Mouse (Mus musculus): ENCODE results near the gene Nr5a2.

The Nr5a2 gene

DNA sequence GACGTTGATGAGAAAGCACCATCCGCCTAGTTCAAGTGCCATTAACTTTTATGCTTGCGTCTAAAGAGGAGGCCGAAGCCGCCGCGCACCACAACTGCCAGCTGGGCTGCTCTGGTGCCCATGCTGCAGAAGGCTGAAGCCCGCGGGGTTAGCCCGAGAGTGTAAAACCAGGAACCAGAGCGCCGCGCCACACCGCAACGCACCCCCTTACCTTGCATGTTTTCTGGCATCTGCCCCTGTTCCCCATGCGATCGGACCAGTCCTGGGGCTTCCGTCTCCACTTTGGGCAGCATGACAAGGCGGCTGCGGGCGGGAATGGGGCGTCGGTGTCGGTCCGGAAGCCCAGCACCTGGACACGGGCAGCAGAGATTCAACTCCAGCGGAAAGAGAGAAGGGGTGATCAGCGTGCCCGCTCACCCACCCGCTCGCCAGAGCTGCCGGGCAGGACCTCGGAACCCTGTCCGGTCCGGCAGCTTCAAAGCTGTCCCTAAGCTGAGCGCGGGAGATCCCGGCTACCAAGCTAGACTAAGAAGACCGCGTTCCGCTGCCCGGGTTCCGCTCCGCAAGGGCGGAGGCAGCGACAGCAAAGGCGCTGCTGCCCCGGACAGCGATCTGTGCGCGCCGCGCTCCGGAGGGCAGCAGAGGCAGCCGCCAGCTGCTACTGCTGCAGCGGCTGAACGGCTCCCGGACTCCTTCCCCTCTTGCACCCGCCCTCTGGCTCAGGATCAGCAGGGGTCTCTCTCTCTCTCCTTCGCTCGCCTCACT lies 11.6 kb downstream of the Nr5a2 start:
- no peak for DNase-seq (ENCODE audit: low spot score in 2 of 2)

DNA sequence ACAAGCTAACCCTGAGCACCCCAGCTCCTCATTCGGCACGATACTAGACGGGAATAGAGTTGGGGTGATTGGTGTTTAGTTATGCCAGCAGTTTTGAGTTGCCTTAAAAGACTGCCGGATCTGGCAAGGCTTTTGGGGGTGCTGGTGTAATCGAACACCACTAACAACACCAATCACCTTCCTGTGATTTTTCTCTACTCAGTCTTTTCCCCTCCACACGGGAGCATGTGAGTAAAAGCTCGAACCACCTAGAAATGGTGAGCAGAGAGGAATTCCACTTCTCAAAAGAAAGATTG lies 12.2 kb downstream of the Nr5a2 start:
- no peak for DNase-seq (ENCODE audit: low spot score in 2 of 2)

DNA sequence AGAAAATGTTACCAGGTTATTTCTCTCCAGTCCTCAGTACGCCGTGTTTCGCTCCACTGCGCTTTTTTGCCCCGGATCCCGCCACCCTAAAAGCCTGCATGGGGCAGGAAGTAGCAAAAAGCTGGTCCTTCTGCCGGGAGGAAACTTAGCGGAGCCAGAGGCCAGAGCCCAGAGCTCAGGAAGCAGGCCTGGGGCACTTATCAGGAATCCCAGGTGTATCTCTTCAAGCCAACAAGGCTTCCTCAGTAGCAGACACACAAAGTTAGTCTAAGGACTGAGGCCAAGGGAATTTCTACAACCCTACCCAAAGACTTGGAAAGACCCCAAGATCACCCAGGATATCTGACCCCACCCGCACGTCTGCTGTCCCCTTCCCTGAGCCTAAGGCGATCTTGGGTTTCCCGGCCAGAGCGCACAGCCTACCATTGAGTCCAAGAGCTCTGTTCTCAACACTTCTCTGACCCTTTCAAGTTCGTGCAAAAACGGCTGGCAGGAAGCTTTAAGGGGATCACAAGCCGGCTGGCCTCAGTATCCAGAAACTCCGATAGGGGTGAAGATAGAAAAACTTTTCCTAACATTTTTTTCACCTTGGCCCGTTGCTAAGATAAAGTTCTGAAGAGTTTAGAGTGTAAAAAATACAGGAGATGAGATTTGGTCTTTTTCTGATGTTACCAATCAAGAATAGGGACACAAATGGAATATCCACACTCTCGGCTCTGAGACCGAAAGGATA lies 12.7 kb downstream of the Nr5a2 start:
- DNase-seq (ENCODE audit: low spot score in 2 of 2): no peak

DNA sequence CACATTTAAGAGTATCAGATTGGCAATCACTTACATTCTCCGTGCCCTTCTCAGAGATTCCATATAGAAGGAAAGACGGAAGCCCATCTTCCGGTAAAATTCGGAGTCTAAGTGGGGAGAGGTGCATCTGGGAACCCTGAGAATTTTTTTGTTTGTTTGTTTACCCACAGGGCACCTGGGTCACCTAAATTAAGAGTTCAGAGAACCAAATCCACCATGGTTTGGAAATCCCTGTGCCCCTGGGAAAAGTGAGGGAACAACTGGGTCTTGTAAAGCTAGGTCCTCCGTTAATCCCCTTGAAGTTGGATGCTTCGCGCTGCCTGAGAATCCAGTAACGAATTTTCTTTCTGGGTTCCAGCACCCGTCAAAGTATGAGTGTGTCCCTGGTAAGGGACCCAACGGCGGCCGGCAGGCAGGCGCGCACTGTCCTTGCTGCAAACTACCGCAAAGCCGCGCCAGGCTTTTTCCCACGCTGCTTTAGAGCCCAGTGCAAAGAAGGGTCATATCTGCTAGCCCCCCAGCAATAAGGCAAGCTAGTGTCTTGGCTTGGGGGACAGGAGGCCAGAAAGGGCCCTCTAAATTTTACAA lies 13.3 kb downstream of the Nr5a2 start:
- DNase-seq (ENCODE audit: low spot score in 2 of 2): no peak

- no peak for DNase-seq (ENCODE audit: low spot score in 2 of 2)
Observed at GRCm38 (mm10) chr1:136946404-136946803, 13.8 kb downstream of the Nr5a2 start.

GRCm38 (mm10) chr1:136945876-136946275 lies 14.4 kb downstream of the Nr5a2 start:
- DNase-seq (ENCODE audit: low spot score in 2 of 2): no peak

DNA sequence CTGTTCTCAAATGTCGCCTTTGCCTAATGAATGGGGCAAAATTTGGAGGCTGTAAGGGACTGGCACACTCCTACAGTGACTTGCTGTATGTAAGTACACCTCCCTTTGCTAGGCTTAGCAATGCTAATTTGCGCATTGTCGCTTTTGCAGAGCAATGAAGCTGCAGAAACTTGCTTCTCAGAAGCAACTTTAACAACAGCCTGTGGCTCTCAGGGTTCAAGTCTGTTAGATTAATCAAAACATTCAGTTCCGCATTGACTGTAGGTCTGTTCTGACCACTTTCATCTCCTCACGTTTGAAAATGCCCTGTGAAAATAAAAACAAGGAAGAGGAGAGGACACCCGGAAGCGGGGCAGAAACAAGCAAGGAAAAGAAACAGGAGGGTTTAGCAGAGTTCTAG lies 14.8 kb downstream of the Nr5a2 start:
- DNase-seq (ENCODE audit: low spot score in 2 of 2): no peak

DNA sequence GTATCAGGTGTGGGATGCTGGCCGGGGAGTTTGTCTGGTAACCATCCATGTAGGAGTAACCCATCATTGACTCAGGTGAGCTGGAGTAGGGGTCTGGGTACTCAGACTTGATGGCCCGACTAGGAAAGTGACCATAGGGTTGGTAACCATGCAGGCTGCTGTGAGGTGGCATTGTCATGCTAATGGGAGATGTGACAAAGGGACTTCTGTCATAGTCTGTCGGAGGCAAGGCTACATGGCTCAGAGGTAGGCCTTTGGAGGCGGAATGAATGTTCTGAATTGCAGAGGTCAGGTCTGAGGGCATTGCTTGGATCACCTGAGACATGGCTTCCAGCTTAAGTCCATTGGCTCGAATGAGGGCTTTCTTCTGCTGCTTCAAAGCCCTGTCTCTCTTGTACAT lies 19.6 kb downstream of the Nr5a2 start:
- DNase-seq (ENCODE audit: low spot score in 2 of 2): no peak

- DNase-seq (ENCODE audit: low spot score in 2 of 2): no peak
Observed at GRCm38 (mm10) chr1:136939220-136939619, 21.0 kb downstream of the Nr5a2 start.

- DNase-seq (ENCODE audit: low spot score in 2 of 2): no peak
Observed at GRCm38 (mm10) chr1:136935960-136936324, 24.3 kb downstream of the Nr5a2 start.

DNA sequence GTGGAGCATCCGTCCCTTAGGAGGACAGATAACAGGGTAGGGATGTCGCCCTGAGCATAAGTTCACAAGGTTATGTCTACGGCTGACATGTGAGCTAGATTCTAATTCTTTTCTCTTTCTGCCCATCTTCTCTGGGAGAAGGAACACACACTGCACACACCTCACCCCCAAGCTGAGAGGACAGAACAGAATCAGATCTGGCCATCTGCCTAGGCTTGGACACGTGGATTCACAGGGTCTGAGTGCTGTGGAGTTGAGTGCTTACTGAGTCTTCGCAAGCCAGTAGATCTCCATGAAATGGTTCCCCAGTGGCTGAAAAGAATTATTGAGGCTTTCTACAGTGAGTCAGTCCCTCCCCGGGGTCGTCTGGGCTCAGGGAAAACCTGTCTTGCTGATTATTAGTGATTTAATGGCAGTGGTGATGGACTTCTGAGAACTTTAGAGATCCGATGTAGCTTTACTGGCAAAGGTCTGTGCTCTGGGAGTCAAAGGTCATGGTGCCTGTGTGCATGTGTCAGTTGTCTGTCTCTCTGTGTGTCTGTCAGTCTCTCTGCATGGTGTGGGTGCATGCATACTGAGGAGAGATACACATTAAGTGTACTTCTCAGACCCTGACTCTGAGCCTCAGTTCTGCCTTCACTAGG lies 24.8 kb downstream of the Nr5a2 start:
- DNase-seq (ENCODE audit: low spot score in 2 of 2): no peak

DNA sequence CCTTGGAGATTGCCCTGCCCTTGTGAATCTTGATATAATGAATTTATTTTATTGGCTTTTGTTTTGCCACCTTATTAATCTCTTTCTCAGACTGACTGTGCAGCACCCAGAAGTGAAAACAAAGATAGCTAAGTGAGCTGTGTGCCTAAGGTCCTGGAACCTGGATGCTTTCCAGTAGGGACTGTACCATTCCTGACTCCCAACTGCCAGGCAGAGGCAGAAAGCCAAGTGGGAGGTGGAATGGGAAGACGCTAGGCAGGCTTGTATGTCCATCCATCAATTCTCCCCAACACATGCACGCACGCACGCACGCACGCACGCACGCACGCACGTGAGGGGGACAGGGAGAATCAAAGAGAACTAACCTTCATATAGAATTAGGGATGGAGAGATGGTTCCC lies 26.2 kb downstream of the Nr5a2 start:
- DNase-seq (ENCODE audit: low spot score in 2 of 2): no peak

- DNase-seq (ENCODE audit: low spot score in 2 of 2): no peak
Observed at GRCm38 (mm10) chr1:136931026-136931425, 29.2 kb downstream of the Nr5a2 start.

GRCm38 (mm10) chr1:136929743-136930142 lies 30.5 kb downstream of the Nr5a2 start:
- DNase-seq (ENCODE audit: low spot score in 2 of 2): no peak

- DNase-seq (ENCODE audit: low spot score in 2 of 2): no peak
Observed at GRCm38 (mm10) chr1:136927428-136927827, 32.8 kb downstream of the Nr5a2 start.

- no peak for DNase-seq (ENCODE audit: low spot score in 2 of 2)
Observed at GRCm38 (mm10) chr1:136926026-136926425, 34.2 kb downstream of the Nr5a2 start.

GRCm38 (mm10) chr1:136920089-136920488 lies 40.2 kb downstream of the Nr5a2 start:
- no peak for DNase-seq (ENCODE audit: low spot score in 2 of 2)

DNA sequence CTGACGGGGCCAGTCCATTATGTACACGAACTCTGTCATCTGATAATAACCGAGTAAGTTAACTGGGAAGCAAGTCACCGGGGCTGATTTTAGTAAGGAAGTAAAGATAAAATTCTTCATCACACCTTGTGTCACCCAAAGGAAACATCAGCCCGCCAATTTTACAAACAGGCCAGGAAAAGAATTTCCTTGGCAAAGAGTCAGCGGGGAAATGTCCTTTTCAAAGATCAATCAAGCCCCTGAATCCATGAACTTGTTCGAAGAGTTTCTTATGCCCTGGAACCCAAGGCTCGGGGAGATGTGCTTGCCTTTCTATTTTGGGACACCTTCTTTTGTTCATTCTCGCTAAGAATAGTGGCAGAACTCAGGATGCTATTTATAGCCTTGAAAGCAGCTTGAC lies 41.5 kb downstream of the Nr5a2 start:
- no peak for DNase-seq (ENCODE audit: low spot score in 2 of 2)

DNA sequence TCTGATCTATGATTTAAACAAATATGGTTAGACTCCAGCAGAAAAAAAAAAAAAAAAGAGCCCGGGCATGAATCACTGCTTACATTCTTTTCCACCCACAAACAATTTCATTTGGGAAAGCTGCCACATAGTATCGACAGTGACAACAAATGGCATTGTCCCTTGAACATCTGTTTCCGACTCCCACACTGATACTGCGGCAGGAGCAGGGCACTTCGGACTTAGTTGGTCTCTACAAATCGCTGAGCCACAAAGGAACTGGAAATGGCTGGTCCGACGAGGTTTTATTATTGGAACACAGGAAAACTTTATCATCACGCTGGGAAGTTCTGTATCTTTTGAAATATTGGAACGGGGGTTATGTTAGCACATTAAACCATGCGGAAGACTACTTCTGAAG lies 44.8 kb downstream of the Nr5a2 start:
- DNase-seq (ENCODE audit: low spot score in 2 of 2): no peak

DNA sequence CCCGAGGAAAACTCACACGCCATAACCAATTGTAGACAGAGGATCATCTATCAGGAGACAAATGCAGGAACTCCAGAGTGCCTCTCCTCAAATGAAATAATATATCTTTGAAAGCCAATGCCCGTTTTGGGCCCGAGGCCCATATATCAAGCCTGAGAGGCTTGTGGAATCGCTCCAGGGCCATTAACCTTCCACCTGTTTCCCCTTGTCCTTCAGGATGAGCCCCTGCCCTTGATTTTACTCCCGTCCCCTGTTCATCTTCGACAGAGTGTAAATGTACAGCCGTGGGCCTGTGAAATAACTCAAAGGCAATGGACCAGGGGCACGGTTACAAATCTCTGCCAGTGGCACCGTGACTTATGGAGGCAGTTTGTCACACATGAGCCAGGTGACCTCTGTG lies 48.3 kb downstream of the Nr5a2 start:
- DNase-seq (ENCODE audit: low spot score in 2 of 2): no peak

DNA sequence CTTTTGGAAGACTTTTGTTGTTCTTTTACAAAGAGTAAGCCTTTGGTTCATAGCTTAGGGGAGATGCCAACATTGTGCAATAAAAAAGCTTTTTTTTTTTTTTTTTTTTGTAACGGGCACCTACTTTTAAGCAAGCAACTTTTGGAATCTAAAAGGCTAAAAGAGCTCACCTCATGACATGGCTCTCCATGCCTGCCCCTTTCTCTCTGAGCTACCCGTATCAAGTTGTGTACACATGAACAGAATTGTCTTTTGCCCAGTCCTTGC lies 48.7 kb downstream of the Nr5a2 start:
- DNase-seq (ENCODE audit: low spot score in 2 of 2): no peak

DNA sequence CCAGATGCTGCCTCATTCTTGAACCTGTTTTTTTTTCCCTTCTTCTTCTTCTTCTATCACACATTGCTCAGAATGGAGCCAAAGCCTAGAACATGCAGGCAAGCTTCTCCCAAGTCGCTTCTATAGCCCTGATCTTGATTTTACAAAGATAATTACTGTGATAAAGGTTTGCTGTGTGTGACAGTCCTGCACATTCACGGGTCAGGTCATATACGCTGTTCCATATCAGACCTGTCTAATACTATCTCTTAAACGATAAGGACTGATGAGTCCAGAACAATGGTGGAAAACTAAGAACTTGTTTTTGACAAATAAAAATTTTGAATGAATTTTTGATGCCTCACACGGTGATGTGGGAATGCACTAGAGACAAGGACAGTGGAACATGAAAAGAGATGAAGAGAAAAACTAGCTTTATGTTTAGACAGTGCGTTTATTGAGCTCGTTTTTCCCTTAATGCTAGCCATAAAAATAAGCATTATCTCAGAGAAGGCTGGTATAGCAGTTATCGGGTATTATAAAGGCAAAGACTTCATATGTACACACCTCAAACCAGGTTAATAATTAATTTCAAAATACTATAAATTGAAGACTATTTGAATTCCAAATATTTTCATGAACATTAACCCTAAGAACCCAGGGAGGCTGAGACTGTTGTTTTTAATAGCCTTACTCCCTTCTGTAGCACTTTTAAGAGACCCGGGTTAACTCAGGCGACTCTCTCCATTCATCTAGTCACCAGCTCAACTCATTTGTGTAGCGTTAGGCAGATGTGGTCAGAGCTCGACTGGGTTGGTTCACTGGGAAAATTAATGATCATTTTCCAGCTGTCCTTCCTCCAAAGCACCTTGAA lies 49.3 kb downstream of the Nr5a2 start:
- DNase-seq (ENCODE audit: low spot score in 2 of 2): no peak
